Mouse (Mus musculus) granulocyte monocyte progenitor cell, adult 5-6 weeks (primary cell): Measurements from ENCODE around the gene Tmem216. TPM values are rescaled to one million over a fixed set of nuclear protein-coding genes. Genes with fewer than 3 reads are reported as not detected.
A peak's percentile ranks its signal among the peaks of the same experiment; 100 is the strongest.

ENCODE experiments used
- ATAC-seq: replicated peaks from 2 replicates; pipeline ENCODE4 v1.8.0; 2016; ENCODE audit warnings: mild to moderate bottlenecking, moderate TSS enrichment, inconsistent platforms; ENCODE audit not compliant: poor library complexity, severe bottlenecking
- total RNA-seq, 2 experiments: library from RNA; stranded (forward) in 1 of 2; stranded (reverse) in 1 of 2; fragments of 200-712, 200-1000 nt in 1 of 2; fragments of >200 nt in 1 of 2; fragmentation: Nextera tagmentation in 1 of 2; gene quantifications; 2 replicates each; pipeline ENCODE4 v1.2.3; 2014 to 2017

The Tmem216 gene
- 30.4 and 39.5 TPM in 2 replicates for total RNA-seq (2014; fragmentation: Nextera tagmentation)
- total RNA-seq (2017): 19.9 and 27.1 TPM in 2 replicates

- peak; percentile 95 for ATAC-seq
Observed at GRCm38 (mm10) chr19:10555624-10556510, at the start of gene Tmem216. TSS of gene Tmem216 (minus strand) at chr19:10556238.

- peak; percentile 90 for ATAC-seq
Observed at GRCm38 (mm10) chr19:10605293-10605900, 49.4 kb upstream of the Tmem216 start, which contains the start of the genes Ddb1 and Tkfc. TSS of gene Ddb1 (plus strand) at chr19:10605327. TSS of gene Tkfc (minus strand) at chr19:10605654.

- no peak for ATAC-seq
Observed at GRCm38 (mm10) chr19:10604534-10604933, 48.5 kb upstream of the Tmem216 start.

GRCm38 (mm10) chr19:10603660-10604523, 47.9 kb upstream of the Tmem216 start:
- ATAC-seq: no peak

DNA sequence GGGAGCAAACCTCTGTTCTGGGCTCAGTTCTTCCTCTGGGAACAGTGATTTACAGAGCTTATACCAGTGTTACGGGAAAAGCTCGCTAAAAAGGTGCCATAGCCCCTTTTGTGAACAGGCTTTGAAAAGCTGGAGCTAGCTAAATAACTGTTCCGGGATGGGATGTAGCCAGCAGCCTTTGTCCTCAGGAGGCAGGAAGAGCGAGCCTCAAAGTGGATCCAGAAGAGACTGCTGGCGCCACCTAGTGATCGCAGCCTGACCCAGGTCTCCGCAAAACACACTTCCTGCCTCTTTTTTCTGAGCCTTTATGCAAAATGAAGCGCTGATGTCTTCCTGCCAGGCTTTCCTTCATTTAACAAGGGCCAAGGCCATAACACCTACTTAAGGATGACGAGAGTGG, 46.7 kb upstream of the Tmem216 start:
- ATAC-seq: peak; percentile 36

DNA sequence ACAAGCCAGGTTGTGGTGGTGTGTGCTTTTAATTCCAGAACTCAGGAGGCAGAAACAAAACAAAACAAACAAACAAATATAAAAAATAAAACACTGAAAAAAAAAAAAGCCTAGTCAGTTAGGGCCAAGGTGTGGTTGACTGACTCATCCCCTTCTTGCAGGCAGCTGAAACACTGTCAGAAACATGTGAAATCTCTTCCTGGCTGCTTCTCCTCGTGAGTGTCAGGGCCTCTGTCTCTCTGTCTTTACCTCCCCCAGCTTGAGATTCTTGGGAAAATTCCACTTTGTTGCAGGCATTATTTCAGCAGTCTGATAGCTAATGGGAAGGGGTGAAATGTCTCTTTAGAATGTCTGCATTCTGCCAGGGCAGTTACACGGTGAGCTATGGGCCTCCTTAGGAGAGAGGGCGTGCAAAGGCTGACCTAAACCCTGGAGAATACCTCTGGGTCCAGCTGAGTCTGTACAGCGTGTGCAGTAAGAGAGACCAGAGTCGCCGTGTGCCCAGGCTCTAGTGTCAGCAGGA, 46.3 kb upstream of the Tmem216 start:
- ATAC-seq: no peak

GRCm38 (mm10) chr19:10599648-10600047, 43.6 kb upstream of the Tmem216 start:
- no peak for ATAC-seq

- peak; percentile 56 for ATAC-seq
Observed at GRCm38 (mm10) chr19:10598188-10598587, 42.1 kb upstream of the Tmem216 start.

DNA sequence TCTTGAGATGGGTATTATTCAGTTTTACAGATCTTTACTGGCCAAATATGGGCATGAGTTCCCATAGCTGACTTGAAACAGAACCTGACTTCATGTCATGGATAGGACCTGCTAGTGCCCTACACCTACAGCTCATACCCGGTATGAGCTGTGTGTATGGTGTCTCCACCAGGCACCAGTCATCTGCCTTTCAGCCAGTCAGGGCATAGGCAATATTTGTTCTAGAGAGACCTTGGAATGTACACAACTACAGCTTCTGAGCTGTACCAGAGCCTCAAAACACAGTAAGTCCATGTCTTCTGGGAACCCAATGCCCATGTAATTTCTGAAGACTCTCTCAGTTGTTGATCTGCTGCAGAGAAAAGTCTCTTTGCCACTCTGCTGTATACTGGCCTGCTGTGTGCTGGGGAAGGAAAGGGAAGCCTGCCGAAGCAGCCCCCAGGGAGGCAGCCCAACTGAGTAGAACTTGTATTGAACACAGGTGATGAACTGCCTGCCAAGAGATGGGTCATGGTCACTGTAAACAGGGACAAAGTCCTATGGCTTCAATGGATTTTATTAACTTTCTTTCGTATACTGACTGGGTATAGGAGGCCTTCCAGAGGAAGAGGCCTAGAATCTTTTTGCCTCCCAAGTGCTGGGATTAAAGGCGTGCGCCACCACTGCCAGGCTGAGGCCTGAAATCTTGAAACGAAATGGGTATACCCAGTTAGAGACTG, 35.8 kb upstream of the Tmem216 start:
- no peak for ATAC-seq

DNA sequence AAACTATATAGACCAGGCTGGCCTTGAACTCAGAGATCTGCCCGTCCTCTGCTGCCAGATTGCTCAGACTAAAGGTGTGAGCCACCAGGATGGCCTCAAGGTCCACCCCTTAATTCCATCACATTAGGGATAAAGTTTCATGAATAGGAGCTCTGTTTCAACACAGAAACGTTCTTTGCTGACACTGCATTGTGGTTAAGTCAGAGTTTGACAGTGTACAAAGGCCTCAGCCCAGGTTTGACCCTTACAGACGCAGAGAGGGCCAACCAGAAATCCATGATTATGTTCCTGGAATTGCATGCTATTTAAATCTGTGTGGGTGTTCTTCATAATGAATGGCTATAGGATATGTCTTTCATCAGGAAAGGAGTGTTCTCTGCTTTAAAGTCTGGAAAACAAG, 34.3 kb upstream of the Tmem216 start:
- ATAC-seq: no peak

- ATAC-seq: peak; percentile 82
Observed at GRCm38 (mm10) chr19:10589127-10589857, 33.3 kb upstream of the Tmem216 start.

DNA sequence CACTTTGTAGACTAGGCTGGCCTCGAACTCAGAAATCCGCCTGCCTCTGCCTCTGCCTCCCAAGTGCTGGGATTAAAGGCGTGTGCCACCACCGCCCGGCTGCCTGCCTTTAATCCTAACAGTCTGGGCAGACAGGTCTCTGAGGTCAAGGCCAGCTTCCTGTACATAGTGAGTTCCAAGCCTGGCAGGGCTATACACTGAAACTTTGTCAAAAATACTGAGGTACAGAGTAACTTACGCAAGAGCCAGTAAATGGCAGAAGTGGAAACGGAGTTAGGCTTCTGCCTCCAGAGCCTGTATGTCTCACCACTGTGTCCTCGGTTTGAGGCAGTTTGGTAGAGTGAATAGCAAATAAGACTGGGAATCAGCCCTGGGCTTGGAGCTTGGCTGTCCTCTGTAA, 31.2 kb upstream of the Tmem216 start:
- peak; percentile 62 for ATAC-seq

GRCm38 (mm10) chr19:10585112-10585511, 29.1 kb upstream of the Tmem216 start:
- ATAC-seq: no peak

- no peak for ATAC-seq
Observed at GRCm38 (mm10) chr19:10583550-10584146, 27.6 kb upstream of the Tmem216 start.

DNA sequence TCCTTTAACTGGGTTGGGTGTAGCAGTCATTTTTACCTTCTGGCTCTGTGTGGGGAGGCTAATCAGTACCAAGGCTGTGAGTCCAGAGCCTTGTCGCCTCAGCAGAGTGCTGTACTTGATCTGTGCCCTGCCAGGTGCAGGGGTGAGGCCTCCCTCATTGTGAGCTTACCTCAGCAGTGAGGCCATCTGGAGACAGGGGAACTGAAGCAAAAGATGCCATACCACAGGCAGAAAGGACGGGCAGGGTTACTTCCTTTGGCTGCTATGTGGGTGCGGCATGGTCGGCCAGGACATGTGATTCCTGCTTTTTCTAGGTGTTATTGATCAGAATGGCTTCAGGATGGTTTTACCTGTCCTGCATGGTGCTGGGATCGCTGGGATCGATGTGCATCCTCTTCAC, 25.9 kb upstream of the Tmem216 start:
- ATAC-seq: peak; percentile 33

DNA sequence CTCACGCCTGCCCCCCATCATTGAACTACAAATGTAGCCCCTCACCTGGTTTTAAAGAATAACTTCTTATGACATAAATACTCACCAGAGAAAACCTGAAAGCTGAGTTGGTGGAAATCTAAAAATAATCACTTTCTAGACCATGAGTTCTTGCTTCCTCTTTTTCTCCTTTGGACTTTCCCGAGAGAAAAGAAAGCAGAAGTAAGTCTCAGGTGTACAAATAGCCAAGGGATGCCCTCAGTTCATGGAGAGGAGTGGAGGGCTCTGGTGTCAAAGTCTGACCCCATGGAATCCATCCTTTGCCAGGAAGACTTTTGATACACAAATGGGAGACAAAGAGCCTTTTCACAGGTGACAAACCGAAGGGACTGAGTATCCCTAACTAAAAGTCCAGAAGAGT, 24.7 kb upstream of the Tmem216 start:
- ATAC-seq: peak; percentile 43

DNA sequence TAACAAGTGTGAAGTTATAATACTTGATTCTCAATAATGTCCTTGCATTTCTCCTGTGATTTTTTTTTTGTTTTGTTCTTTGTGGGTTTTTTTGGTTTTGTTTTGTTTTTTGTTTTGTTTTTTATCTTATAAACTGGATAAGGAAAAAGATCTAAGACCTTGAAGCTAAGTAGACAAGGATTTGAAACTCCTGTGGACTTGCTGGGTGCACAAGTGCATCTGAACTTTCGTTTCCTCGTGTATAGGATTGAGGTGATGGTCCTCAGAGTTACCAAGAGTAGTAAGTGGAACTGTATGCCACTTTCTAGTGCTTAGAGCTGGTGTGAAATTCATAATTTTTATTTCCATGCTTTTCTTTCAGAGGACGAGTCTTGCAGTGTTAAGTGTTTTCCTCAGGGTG, 24.1 kb upstream of the Tmem216 start:
- no peak for ATAC-seq

GRCm38 (mm10) chr19:10576690-10577561, 20.9 kb upstream of the Tmem216 start, which contains the start of the genes Cyb561a3 and Tmem138:
TSS of gene Cyb561a3 (plus strand) at chr19:10577172.
TSS of gene Tmem138 (minus strand) at chr19:10577362.
- peak; percentile 83 for ATAC-seq
